Mouse (Mus musculus): ENCODE measurements around the gene Gad1.

Gene Gad1

DNA sequence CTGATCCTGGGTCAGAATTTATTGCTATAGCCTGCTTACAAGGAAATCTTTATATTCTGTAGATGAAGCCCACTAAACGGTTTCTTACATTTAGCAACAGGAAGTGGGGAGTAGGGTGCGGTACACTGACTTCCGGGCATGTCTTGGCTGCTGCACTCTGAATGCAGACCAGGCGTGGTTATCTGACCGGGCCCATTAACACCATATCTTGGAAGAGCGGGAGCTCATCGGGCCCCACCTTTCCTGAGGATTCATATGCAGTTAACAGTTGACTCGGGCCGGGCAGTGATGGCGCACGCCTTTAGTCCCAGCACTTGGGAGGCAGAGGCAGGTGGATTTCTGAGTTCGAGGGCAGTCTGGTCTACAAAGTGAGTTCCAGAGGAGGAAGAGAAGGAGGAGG is 75.5 kb downstream of the Gad1 start:
- DNase-seq (ENCODE audit: low spot score) = no peak

DNA sequence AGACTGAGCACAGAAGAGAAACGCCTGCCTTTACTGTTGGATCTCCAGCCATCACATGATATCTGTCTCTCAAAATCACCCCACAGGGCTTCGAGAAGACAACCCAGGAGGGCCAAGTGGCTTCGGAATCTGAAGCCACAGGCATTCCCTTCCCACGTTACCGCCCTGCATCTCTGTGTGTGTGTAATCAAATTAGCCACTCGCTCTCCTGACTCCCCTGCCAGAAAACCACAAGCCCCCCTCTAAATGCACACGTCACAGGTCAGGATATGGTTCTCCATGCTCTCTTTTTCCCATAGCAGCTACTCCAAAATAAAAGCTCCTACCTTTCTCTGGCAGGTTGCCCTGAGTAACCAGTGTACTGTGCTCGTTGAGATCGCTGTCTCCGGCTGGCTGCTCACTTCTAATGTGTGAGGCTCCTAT is 76.5 kb downstream of the Gad1 start:
- peak; percentile 63 for DNase-seq (ENCODE audit: low spot score)

DNA sequence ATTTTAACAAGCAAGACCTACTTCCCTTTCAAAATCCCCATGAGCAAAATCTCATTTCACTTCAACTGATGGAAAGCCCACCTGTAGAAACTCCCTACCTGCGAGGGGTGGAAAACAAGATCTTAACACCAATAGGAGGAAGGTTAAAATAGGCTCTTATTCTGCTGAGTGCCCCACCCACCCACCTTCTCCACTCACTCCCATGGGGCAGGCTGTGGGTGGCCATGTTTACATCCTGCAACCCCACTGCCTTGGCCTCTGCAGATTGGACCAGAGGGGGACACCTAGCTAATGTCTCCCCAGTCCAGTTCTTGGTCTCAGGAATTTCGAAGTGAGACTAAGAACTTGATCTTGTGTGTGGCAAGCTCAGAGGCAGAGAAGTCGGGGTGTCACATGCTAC is 77.0 kb downstream of the Gad1 start:
- no peak for DNase-seq (ENCODE audit: low spot score)

DNA sequence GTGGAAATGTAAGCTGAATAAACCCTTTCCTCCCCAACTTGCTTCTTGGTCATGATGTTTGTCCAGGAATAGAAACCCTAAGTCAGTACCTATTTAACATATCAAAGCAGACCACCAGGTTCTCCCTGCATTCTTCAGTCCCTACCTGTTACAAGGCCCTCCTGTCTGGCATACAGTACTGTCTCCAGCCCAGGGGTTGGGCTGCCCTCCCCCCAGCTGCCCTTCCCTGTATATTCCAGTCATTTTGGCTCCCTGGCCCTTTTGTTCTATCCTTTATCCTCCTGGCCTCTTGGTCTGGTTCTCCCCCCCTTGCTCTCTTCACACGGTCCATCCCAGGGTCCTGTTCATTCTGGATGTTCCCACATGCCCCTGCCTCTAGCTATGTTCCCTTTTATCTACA is 78.4 kb downstream of the Gad1 start:
- DNase-seq (ENCODE audit: low spot score) = no peak

DNA sequence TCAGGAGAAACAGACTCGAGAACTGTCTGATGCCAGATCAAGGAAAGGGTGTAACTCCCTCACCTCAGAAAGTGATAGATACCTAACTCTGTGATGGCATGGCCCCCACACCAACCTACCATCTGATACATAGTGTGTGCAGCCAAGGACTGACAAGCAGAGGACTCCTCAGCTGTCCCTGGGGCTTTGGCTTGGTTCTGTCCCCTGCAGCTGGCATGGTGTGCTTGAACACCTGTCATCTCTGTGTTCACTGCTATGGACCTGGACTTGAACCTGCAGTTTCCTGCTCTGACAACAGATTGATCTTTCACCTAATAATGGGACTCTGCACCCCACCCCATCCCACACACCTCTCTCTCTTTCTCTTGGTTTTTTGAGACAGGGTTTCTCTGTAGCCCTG is 79.5 kb downstream of the Gad1 start:
- DNase-seq (ENCODE audit: low spot score) = no peak

DNA sequence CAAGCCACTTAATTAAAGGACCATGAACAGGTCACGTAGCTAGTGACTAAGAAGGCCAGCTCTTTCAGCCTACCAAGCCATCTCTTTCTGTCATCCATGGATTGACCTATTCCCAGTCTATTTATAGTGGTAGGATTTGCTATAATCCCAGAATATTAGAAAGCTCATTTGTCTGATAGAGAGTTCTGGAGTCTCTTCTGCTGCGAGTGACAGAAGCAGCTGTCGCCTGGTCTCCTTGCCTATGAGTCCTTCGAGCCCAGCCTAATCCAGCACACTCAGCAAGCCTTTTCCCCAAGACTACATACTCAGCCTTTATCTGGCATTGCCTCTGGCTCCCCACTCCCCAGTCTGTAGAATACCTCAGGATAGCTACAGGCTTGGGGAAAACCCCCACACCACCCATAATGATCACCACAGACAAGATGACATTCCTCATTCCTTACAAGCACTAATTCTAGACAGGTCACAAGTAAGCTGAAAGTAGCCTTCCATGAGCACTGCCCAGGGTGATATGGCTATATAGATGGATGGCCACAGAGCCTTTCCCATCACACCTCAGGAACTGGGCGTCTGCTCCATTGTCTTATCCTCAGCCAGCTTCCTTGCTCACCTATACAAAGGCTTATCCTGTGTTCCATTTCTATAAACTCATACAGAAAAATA is 81.3 kb downstream of the Gad1 start:
- DNase-seq (ENCODE audit: low spot score) = no peak

DNA sequence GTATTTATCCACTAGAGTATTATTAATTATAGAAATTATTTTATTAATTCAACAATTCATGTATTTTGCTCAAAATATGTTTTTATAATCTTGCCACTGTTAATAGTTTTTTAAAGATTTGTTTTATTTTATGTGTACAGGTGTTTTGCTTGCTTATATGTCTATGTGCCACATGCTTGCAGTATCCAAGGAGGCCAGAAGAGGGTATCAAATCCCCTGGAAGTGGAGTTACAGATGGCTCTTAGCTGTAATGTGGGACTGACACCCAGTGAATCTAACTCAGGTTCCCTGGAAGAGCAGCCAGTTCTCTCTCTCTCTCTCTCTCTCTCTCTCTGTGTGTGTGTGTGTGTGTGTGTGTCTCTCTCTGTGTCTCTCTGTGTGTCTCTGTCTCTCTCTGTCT is 88.1 kb downstream of the Gad1 start:
- no peak for DNase-seq (ENCODE audit: low spot score)

DNA sequence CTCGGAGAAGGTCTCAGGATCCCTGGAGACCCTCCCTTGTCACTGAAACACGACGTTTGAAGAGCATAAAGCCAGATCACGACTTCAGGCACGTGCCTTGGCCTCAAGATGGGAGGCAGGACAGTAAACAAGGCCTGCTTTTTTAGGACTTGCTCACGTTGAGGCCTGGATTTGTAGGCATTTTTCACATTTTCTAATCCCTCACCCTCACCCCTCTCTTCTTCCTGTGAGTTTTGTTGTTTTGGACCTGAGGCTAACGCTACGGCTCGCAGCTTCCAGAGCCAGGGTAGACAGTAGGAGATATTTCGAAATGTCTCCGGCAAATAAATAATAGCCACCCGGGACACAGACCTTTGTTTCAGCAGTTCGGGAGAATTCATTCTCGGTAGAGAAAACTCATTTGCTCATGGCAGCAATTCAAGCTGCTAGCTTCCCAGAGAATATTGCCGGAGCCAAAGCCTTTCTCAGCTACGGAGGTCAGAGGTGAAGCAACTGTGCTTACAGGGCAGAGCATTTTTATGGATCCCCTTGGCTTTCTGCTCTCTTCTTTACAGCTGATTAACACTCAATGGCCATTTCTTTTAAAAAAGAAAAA is 90.2 kb downstream of the Gad1 start:
- DNase-seq (ENCODE audit: low spot score) = peak; percentile 32

DNA sequence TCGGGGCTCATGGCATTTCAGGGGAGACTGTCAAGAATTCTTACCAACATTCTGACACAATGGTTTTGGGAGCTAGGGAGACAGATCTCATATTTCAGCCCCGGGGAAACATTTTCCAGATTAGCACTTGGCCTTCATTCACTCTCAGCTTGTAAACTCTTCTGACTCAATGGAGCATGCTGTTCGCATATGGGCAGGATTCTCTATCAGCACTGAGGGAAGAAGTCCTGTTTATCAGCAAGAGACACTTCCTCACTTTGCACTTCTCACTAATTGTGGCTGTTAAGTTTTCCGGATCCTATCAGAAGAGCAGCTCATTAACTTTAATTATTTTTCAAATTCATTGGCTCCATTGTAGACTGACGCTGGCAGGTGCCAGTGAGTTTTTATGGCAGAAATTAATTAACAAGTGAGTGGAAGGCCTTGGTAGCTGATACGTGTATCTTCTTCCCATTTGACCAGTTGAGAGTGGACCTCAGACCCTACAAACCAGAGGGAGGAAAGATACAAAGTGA is 92.5 kb downstream of the Gad1 start:
- no peak for DNase-seq (ENCODE audit: low spot score)

DNA sequence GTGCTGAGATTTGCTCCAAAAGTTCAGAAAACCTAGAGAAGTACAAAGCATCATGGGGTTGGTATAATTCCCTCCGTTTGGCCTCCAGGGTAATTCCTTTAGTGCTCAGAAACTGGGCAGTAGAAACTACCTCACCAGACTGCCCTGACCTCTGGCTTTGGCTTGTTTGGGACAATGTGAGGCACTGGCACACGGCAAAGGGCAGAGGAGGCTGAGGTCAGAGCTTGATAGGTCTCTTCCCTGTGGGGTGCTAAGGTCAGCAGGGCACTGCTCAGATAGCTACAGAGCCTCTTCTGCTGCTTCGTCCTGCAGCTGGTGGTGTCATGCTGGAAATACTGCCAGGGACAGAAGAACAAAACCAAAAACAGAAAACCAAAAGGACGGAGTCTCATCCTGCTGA is 94.8 kb downstream of the Gad1 start:
- peak; percentile 13 for DNase-seq (ENCODE audit: low spot score)

DNA sequence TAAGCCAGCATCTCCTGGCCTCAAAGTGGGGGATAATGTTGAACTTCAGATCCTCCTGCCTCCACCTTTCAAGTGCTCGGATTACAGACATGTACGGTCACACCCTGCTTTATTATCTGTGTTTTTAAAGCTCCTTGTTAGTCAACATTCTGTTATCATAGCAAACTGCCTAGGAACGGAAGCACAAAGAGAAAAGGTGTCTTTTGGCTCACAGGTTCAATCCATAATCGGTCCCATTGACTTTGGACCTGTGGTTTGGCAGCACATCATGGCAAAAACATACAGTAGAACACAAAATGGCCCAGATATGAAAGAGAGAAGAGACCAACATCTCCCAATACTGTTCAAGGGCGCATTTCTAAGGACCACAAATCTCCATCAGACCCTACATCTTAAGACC is 95.4 kb downstream of the Gad1 start:
- no peak for DNase-seq (ENCODE audit: low spot score)

DNA sequence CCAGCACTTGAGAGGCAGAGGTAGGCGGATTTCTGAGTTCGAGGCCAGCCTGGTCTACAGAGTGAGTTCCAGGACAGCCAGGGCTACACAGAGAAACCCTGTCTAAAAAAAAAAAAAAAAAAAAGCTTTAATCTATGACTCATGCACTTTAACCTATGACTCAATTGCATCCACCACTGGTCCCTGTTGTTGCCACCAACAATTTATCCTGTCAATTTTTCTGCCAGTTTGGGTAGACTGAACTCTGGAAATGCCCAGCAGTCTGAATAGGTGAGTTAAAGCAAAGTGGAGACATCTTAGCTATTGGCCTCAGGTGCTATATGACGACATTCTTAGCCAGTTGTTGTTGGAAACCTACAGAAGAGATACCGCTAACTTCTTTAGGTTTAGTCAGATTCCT is 96.6 kb downstream of the Gad1 start:
- no peak for DNase-seq (ENCODE audit: low spot score)
